In the genomic region with DNA sequence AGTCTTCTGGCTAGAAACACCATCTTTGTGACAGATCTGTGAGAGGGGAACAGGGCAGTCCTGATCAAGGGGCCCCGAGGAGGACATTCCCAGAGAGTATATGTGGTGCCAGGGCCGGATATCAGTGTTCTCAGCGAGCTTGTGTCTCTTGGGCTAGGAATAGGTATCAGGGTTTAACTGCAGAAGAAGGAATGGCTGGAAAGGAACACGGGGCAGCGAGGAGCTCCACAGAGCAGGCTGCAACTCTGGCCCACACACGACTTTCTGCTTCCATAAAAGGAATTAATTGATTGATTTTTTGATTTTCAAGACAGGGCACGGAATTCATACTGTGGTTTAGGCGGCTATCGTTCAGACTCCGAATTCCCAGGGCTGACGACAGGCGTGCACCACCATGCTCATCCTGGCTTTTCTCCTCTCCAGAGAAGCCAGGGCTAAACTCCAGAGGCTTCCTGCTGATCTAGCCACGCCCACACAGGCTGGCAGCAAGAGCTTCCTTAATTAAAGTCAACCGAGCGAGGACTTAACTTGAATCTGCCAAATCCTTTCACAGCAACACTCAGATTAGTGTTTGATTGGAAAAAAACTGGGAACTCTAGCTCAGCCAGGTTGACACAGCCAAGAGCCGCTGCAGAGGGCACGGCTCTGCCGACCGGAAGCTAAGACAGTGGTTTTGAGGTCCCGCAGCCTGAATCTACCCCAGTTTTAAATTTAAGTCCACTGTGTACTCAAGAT, we compare ENCODE assay signal across 9 mouse cellular contexts.
DNase-seq lines count a peak whose midpoint lies in the region; ATAC-seq and TF ChIP-seq lines count a peak whose summit lies in the region.
"Had no signal": no experiment of that assay in that cellular context is flagged by ENCODE, and none has a peak within 500 bp of the region (broad histone marks: within the 10 kb centered on the region; RNA-seq: fewer than 3 reads in every experiment).

No protein-coding gene starts in this region.

- H3K4me1 ChIP-seq in liver, postnatal 0 days (ENCODE audit: insufficient read depth): peaks cover 5% of the 10 kb centered on the region; the same call in 1 of the 2 replicates
- H3K4me1 ChIP-seq in neural tube, embryonic 14.5 days (ENCODE audit: control insufficient read depth, insufficient read depth, low read length): peaks cover 6% of the 10 kb centered on the region; the same call in 1 of the 2 replicates

- no peak for TF ChIP-seq EP300 in liver, postnatal 0 days (IDR thresholded peaks at IDR 0.05; ENCODE audit: low read depth)

- no peak overlapping the region for H3K27ac ChIP-seq in liver, postnatal 0 days (ENCODE audit: low read depth)
- no peak overlapping the region for H3K27ac ChIP-seq in neural tube, embryonic 14.5 days (ENCODE audit: low read depth, low read length)

- intact Hi-C loops in heart, postnatal 25 days (cut with DNase I): no loop called here

- H3K9ac ChIP-seq in liver, postnatal 0 days (replicated peaks): no peak overlapping the region
- no peak overlapping the region for H3K9ac ChIP-seq in neural tube, embryonic 14.5 days (replicated peaks; ENCODE audit: low read depth, low read length)

- no peaks in the 10 kb centered on the region for H3K36me3 ChIP-seq in liver, postnatal 0 days (replicated peaks; ENCODE audit: insufficient read depth, low read length)
- no peaks in the 10 kb centered on the region for H3K36me3 ChIP-seq in neural tube, embryonic 14.5 days (ENCODE audit: control insufficient read depth, insufficient read depth, low read length)
- H3K36me3 ChIP-seq: G1E had no signal

- DNase-seq in urinary bladder, postnatal 14 days (ENCODE audit: low spot score): peak; percentile 31
- no peak for DNase-seq in urinary bladder, postnatal 10 days (ENCODE audit: low spot score)
- peak; percentile 11 for DNase-seq in fat pad, adult 2 months (ENCODE audit: extremely low read depth, low read depth, low spot score)
- DNase-seq in heart, postnatal 25 days (ENCODE audit: low spot score): peak; percentile 4
- peak; percentile 80 to 82 for DNase-seq in kidney, postnatal 36 days
- DNase-seq in liver, postnatal 0 days: no peak

- no peak for ATAC-seq in liver, postnatal 0 days
- ATAC-seq in neural tube, embryonic 14.5 days (ENCODE audit: low read depth): peak; percentile 85
- ATAC-seq in megakaryocyte-erythroid progenitor cell, adult 5-6 weeks (replicated peaks; ENCODE audit: low FRiP score, low TSS enrichment, poor library complexity, severe bottlenecking): no peak

- H3K27me3 ChIP-seq in liver, postnatal 0 days (ENCODE audit: insufficient read depth, low read length): no peaks in the 10 kb centered on the region
- H3K27me3 ChIP-seq in neural tube, embryonic 14.5 days (ENCODE audit: control insufficient read depth, insufficient read depth, low read length): no peaks in the 10 kb centered on the region

- peak overlapping the region; percentile 71 for H3K4me2 ChIP-seq in liver, postnatal 0 days (ENCODE audit: low read depth, low read length)
- H3K4me2 ChIP-seq in neural tube, embryonic 14.5 days (ENCODE audit: low read depth, low read length): peak overlapping the region; percentile 41

- no peaks in the 10 kb centered on the region for H3K9me3 ChIP-seq in liver, postnatal 0 days (ENCODE audit: low read length)
- H3K9me3 ChIP-seq in neural tube, embryonic 14.5 days (ENCODE audit: control insufficient read depth, low read length): no peaks in the 10 kb centered on the region

- WGBS in liver, postnatal 0 days (ENCODE audit: insufficient replicate concordance): 11% methylated on average over 20 of the region's 20 CpGs
- WGBS in neural tube, embryonic 14.5 days: 8% methylated on average over 20 of the region's 20 CpGs

- peak overlapping the region; percentile 28 for H3K4me3 ChIP-seq in liver, postnatal 0 days (ENCODE audit: low read depth, low read length)
- 0 out of 2 replicates have a peak overlapping the region, but pooled peaks have one; percentile 6 for H3K4me3 ChIP-seq in neural tube, embryonic 14.5 days (ENCODE audit: low read depth, low read length)

- no peak for TF ChIP-seq CTCF in liver, postnatal 0 days (IDR thresholded peaks at IDR 0.05; ENCODE audit: low read depth)

Comparison
In these comparisons a context has a peak if more than half of its experiments do, and no peak if none do; other contexts are left out.
1. DNase-seq: peak in urinary bladder, postnatal 14 days (single experiment), fat pad, adult 2 months (single experiment), heart, postnatal 25 days (single experiment) and kidney, postnatal 36 days (2 of 2); none in urinary bladder, postnatal 10 days (single experiment) and liver, postnatal 0 days (single experiment).